Mouse (Mus musculus) heart, adult 8-10 months (tissue): ENCODE measurements around the gene Col27a1. TPM values are rescaled to one million over a fixed set of nuclear protein-coding genes. Genes with fewer than 3 reads are reported as not detected.

Experiments used
- DNase-seq: peaks from one replicate; pipeline ENCODE4 v3.0.0; 2022; ENCODE audit warnings: low spot score
- total RNA-seq, 4 experiments: library from RNA; stranded (reverse); gene quantifications; 2 replicates each; pipeline ENCODE4 v1.2.4; 2022

Col27a1 gene
- total RNA-seq, 4 experiments from 2014 or later = 1.1 to 1.5 (median 1.4) TPM

DNA sequence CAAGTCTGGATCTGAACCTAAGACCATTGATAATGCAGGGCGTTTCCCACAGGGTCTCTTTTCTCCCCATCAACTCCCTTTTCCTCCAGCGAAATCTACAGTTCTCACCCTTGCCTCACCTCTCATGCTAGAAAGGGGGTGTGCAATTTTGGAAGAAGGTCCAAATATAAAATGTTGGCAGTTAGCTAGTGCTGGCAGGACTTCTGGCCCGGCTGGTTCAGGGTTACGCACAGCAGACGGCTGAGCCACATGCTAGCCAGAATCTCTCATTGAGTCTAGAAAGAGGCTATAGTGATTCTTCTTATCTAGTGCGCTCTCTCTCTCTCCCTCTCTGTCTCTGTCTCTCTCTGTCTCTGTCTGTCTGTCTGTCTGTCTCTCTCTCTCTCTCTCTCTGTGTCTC lies 45.3 kb downstream of the Col27a1 start:
- DNase-seq = no peak

DNA sequence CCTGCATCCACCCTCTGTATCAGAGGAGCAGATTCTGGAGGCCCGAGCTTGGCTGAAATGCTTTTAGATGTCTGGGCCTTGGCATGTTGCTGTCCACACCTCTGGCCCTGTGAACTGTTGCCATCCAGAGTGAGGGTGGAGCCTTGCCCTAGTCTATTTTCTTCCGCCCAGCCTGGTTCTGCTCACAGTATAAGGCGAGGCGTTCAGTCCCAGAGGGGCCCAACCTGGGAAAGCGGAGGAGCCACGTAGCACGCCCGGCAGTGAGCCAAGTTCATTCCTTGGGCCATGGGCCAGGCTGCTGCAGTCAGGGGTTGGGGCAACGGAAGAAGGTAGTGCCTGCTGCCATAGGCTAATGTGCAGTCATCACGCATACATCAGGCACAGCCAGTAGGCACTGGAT lies 46.7 kb downstream of the Col27a1 start:
- no peak for DNase-seq

DNA sequence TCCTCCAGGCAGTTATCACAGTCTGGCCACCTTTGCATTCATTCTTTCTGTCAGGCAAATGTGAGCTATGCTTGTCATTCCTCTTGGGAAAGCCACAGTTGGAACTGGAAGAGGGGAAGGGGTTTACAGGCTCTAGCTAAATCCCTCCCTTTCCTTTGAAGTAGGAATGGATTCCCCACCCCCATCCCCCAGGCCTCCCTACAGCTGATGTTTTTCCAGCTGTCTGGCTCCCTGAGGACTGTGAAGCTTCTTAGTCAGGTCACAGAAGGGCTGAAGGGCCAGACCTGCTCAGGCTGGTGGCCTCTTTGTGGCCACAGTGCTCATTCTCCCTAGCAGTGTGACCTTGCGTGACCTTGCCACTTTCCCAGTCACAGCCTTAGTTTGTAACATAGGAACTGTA lies 49.1 kb downstream of the Col27a1 start:
- DNase-seq = no peak

DNA sequence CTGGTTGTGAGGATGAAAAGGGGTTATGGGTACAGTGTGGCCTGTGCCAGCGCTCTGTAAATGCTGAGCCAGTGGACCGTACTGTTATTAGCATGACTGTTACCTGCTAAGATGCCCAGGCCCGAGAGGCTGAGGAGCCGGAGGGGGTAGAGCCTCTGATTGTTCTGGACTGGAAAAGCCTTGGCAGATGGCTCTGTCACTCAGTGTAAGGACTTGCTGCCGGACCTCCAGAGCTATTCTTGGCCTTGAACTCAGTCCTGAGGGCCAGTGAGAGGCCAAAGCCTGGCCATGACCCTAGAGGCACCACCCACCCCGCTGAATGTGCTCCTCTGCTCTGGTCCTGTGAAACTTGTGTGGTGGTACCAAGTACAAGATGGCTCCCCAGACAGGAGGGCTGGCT lies 52.5 kb downstream of the Col27a1 start:
- DNase-seq = no peak

DNA sequence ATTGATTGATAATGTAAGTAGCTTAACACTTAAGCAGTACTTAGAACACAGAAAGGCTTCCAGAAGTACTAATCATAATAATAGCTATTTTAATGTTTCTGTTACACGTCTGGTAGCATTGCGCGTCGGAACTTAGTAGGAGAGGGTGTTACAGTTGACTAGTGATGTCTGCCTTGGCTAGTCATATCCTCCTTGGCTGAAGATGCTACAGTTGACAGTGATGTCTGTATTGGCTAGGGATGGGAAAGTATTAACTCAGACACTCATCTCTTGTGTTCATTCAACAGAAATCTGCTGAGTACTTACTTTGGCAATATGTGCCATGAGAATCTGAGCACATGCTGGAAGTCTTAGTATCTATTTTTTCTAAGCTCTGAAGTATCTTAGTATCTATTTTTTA lies 53.3 kb downstream of the Col27a1 start:
- no peak for DNase-seq

DNA sequence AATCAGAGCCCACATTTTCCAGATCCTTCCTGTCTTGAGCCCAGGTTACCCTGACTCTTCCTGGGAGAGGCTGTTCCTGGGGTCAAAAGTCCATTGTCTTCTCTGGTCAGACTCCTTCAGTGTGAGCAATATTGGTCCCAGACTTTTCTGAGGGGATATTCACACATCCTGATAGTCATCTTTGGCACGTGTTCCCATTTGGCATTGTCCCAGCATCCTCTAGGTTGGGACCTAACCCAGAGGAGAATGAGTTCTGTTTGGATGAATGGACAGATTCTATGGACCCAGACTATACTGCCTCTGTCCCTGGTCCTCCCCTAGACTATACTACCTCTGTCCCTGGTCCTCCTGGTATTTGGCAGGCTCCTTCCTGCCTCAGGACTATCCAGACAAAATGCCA lies 53.8 kb downstream of the Col27a1 start:
- DNase-seq = no peak

DNA sequence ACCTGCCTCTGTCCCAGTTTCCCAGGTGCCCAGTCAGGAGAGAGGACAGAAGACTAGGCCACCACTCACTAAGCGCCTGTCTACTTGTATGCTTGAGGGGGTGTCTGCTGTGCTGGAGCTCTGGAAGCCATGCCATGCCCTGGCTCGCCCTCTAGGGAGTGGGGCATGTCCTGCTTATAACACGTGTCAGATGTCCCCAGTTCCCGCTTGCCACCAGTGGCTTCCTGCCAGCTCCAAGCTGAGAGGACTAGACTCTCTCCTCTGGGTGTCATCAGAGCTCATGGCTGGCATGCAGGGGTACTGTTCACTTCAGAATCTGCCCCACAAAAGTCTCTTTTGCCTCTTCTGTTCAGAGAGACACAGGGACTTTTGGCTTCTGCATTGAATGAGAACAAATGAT lies 55.0 kb downstream of the Col27a1 start:
- DNase-seq = peak; percentile 41

DNA sequence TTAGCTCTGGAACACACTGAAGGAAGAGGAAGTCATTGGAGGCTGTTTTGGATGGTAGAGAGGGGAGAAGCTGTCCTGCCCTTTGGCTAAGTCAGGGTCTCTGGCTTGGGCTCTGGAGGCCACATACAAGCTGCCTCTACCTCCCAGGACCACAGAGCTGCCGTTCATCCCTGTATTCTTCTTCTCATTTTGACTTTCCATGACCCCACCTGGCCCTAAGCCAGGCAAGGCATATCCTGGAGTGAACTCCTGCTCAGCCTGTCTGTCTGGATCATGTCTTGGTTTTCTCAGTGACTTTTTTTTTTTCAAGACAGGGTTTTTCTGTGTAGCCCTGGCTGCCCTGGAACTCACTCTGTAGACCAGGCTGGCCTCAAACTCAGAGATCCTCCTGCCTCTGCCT lies 60.7 kb downstream of the Col27a1 start:
- no peak for DNase-seq

DNA sequence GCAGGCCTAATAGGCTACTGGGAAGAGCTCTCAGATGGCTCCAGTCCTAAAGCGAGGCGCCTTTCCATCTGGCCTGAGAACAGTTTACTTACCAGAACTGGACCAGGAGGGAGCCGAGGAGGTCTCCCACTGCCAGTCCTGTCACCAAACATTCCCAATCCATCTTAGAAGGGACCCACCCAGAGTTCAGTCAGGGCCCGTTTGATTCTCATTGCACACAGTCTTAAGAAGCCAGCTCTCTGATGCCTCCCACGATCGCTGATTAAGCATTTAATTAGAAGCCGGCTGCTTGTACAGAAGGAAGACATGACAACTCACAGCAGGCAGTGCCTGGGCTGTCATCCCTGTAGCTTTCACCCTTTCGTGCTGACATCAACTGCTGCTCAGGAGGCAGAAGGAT lies 61.4 kb downstream of the Col27a1 start:
- peak; percentile 53 for DNase-seq

DNA sequence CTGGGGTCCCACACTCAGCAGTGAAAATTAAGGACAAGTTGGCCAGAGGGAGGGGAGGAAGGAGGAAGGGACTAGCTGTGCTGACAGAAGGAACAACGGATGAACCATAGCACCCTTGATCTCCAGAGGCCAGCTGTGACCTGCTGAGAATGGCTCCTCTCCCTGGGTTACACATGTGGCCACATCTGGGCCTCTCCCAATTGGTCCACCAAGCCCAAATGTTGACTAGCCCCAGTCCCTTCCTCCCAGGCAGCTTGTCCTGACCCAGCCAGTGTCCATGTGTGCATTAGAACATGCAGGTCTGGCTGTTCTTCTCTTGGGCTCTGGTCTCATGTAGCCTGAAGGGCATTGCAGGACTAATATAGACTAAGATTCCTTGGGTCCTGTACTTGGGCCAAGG lies 62.8 kb downstream of the Col27a1 start:
- no peak for DNase-seq

DNA sequence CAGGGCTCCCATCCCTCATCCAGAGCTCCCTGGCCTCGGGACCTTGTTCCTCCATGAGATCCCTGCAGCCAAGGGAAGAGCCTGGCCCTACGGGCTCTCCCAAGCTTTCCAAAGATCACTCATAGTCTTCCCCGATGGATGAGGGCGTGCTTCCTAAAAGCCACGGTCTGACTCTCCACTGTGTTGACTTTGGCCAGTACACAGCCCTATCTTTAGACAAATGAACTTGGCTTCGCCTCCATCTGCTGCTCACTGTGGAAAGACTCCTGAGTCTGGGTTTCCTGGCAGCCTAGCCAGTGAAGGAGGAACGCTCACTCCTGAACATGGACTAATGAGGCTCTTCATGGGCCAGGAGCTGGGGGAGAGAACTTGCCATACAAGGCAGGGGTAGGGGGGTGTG lies 65.0 kb downstream of the Col27a1 start:
- peak; percentile 81 for DNase-seq

DNA sequence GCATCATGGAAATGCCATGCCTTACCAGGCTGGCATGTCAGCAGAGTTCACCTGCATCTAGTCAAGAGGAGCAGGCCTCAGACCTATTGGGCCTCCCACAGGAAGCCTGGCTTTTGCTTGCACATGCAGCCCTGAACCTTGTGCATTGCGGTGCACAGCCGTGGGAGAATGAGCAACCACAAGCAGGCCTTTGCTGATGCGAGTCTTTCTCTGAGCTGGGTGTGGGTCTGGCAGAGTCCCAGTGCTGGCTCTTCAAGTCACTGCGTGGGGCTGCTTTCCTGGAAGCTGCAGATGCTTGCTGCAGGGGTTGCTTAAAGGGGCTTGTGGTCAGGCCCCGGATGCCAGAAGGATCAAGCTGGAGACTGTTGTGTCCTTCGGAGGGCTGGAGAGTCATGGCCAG lies 67.9 kb downstream of the Col27a1 start:
- DNase-seq = no peak

DNA sequence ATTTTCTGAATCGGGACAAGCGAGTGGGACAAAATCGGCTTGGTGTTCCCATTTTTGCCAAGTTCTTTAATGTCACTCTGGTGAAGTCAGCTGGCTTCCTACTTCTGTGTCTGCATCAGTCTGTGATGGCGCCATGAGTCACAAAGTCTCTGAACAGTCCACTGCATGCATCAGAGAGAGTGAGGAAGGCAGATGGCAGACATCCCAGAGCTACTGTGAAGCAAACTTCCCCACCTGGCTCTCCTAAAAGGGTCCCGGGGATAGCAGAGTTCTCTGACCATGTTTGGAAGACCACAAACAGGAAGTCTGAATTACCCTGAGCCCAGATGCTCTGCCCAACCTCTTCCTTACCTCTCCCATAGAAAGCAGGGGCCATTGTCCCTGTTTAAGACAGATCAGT lies 69.5 kb downstream of the Col27a1 start:
- no peak for DNase-seq

DNA sequence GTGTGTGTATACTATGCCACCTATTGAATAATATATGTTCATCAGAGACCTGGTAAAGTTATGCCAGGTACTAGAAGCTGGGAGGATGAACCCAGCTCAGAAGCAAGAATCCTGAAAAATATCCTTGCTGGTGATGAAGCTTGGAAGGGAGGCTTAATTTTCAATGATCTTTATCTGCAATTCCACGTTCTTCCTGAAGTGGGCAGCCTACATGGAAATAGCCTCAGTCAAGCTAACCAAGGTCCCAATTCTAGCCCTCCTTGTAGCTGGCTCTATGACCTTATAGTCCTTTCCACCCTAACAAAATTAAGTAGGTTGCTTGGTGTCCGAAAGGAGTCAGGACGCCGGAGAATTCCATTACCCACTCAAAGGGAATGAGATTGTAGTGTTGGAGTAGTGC lies 72.2 kb downstream of the Col27a1 start:
- no peak for DNase-seq

DNA sequence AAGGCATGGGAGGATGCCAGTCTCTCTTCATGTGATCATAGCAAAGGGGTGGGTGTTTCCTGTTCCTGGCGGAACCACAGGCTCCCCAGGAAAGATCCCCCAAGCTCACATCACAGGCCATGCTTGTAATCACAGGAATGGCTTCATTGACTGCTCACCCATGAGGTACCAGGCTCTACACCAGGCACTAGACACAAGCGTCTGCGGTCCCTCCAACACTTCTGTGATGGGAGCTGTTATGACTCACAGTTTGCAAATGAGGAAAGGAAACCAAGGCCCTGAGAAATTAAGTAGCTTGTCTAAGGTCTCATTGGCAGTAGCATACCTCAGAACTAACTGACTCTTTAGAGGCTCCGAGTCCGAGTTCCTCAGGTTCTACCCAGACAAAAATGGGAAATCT lies 74.7 kb downstream of the Col27a1 start:
- no peak for DNase-seq

DNA sequence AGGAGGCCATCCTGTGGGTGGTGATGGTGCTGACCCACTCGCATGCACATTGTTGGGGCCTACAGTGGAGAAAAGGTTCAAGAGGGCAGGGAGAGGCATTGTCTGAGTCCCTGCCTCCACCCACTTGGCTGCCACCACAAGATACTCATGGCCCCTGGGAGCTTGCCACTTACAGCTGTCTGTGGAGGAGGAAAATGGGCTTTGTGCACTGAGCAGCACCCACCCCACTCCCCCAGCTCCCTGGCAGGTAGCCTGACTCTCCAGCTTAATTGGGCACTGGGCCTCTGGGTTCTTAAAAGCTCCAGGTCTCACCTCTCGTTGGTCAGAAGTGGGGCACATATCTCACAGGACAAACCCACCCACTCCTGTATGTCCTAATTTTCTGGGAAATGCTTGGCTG lies 76.3 kb downstream of the Col27a1 start:
- DNase-seq = no peak

DNA sequence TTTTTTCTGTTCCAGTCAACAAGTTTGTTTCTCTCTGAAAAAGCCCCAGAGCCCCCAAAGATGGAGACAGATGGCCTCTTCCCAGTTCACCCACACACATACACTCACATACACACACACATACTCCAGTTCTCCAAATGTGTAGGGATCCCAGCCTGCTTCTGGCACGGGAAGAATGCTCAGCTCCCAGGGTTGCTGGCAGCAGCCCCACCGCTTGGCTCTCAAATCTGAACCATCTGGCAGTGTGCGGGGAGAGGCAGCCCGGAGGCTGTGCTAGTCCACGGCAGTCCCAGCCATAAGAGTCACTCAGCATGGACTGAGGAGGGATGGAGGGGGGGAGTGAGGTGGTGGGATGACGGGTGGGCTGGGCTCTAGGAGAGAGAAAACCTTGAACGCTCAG lies 77.3 kb downstream of the Col27a1 start:
- DNase-seq = peak; percentile 78

DNA sequence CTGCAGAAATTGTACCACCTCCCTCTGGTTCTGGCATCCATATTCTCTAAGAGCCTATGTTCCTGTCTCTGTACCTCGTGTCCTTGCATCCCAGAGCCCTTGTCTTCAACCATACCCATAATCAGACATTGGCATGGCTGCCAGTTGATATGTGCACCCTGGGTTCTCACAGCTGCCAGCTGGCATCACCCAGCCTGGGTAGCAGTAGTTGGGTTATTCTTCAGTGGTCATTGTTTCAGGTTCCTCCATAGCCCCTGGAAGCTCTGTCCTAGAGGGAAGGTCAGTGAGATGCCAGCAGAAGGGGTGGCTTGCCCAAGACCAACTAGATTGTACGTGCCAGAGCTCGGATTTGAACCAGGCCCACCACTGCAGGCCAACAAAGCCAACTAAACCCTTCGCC lies 77.9 kb downstream of the Col27a1 start:
- DNase-seq = no peak

DNA sequence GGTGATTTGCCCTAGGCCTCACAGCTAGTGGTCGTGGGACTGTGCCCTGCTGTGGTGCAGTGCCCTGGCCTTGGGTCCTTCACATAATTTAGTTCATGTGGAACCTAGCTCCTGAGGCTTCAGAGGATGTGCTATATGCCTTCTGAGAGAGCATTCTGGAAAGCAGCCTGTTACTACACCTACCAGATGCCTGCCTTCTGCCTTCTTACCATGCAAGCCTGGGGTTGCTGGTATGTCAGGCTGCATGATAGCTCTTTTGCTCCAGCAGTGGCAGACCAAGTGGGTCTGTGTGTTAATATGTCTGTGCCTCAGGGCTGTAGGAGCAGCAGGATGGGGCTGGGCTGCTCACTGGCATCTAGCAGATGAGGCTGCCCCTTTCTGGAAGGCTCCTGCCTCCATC lies 81.8 kb downstream of the Col27a1 start:
- DNase-seq = no peak

DNA sequence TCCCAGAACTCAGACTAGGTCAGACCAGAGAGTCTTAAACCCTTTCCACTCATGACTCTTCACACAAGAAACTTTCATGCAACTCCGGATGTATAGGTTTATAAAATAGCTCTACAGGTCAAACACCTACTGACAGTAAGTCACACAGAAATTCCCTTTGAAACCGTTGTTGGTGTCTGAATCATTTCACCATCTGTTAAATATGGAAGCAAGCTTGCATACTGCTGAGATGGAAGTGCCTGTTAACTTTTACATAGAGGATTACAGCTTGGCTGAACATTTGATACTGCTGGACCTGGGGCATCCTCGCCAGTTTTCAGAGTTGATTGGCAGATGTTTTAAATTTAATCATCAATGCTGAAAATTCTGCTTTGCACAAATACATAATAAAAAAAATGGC lies 82.5 kb downstream of the Col27a1 start:
- no peak for DNase-seq

DNA sequence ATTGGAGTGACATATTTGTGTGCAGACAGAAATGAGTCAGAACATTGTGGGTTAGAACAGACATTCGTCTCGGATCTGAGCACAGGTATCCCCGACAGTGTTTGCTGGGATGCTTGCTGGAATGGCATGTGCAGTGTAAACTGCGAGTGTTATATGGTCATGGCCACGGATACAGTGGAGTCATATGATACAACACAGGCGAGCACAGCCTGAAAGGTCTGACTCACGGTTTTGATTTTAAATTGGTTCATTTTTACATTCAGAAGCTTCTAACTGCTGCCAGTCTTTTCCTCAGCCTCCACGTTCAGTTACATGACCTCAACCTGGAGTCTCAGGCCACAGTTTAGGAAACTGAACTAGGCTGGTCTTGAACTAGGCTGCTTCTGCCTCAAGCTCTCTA lies 83.1 kb downstream of the Col27a1 start:
- DNase-seq = no peak

DNA sequence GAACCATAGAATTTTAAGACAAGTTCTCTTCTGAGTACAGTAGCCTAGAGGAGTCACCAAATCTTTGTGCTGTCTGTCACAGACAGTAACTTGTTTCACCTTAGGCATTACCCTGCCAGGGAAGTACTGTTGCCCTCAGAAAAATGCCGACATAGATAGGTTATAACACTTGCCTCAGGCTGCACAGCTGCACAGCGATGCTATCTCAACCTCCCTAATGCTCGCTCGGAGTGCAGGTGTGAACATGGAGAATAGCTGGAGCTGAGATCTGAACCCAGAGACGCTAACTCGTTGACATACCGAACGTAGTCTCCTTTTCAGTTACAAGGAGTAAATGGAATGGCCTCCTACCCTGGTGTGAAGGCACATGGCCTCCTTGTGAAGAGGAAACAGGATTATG lies 84.4 kb downstream of the Col27a1 start:
- no peak for DNase-seq

DNA sequence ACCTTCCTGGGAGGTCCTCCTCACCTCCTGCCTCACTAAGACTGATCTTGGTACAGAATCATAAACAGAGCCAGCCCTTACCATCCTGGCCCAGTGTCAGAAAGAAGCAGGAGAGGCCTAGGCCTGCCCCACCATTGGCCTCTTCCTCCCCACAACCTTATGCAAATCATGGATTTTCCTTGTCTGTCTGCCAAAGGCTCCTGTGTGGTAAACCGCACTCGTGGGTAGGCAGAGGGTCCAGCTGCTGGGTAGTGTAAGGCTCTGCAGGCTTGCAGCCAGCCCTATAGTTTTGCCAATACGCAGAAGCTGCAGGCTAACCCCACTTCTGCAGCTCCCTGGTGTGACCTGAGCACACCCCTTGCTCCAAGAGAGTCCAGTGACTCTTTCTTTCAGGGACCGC lies 88.8 kb downstream of the Col27a1 start:
- DNase-seq = no peak

DNA sequence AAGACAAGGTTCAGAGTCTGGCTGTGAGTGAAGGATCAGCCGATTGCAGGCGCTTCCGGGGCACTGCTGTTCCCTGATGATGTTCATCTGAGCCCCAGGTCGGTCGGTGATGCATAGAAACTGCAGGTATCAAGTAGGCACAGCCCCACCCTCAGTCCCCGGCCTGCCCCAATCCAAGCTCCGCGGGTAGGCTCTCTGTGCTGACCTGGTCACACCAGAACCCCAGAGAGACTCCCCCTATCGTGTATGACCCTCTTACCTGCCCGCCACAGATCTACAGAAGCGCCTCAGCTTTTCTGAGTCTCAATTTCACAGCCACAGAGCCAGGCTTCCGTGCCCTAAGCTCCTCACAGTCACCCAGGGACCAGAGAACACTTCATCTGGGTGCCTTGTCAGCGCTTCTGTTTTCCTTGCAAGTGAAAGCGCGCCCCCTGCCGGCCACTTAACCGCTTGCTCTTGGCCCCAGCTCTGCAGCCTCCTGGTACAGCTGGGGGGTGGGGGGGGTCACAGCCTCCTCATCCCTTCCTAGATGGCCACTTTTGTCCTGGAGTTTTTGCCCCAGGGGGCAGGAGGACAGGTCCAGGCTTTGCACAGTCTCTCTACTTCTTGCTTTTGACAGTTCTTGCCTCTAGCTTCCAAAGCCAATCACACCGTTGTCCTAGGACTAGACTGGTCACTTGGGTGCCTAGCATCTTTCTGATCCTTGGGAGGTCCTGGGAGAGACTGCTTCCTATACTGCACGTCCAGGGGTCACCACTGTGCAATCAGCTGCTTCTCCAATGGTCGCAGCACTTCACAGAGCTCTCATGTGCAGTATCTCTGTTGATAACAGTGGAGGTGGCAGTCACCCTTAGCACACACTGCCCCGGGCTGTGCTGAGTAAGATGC lies 93.6 kb downstream of the Col27a1 start:
- DNase-seq = peak; percentile 83
